Mouse (Mus musculus) limb, embryonic 13.5 days (tissue): ENCODE data around the gene Kdm3a. TPM values are rescaled to one million over a fixed set of nuclear protein-coding genes. Genes with fewer than 3 reads are reported as not detected.

Experiments
- ATAC-seq: fragments of 200-750 bp; cut with Nextera tagmentation; 2 replicates; pipeline ENCODE4 v1.8.0; 2017; ENCODE audit warnings: low read depth, moderate number of reproducible peaks, moderate TSS enrichment; ENCODE audit not compliant: low FRiP score
- H3K27ac ChIP-seq: fragments of 300-500 bp; sonication (generic); 2 replicates; pipeline ENCODE4 v1.5.1; 2015; ENCODE audit warnings: inconsistent platforms, mild to moderate bottlenecking, moderate library complexity
- H3K27me3 ChIP-seq: fragments of 300-500 bp; sonication (generic); 2 replicates; pipeline ENCODE4 v1.6.1; 2015; ENCODE audit warnings: mild to moderate bottlenecking, inconsistent platforms
- H3K36me3 ChIP-seq: fragments of 300-500 bp; sonication (generic); 2 replicates; pipeline ENCODE4 v1.6.1; 2015; ENCODE audit warnings: inconsistent platforms, mild to moderate bottlenecking, moderate library complexity
- H3K4me1 ChIP-seq: fragments of 300-500 bp; sonication (generic); 2 replicates; pipeline ENCODE4 v1.6.1; 2015; ENCODE audit warnings: inconsistent platforms
- H3K4me2 ChIP-seq: fragments of 300-500 bp; sonication (generic); replicated peaks from 2 replicates; pipeline ENCODE4 v1.6.1; 2015; ENCODE audit warnings: inconsistent platforms, mild to moderate bottlenecking, moderate library complexity
- H3K4me3 ChIP-seq: fragments of 300-500 bp; sonication (generic); 2 replicates; pipeline ENCODE4 v1.5.1; 2015; ENCODE audit warnings: moderate library complexity, mild to moderate bottlenecking, inconsistent platforms
- H3K9ac ChIP-seq: fragments of 300-500 bp; sonication (generic); 2 replicates; pipeline ENCODE4 v1.6.1; 2015; ENCODE audit warnings: mild to moderate bottlenecking, inconsistent platforms
- H3K9me3 ChIP-seq: fragments of 300-500 bp; sonication (generic); 2 replicates; pipeline ENCODE4 v1.6.1; 2016; ENCODE audit warnings: inconsistent platforms
- WGBS: fragments of 180-500 bp; shearing (Covaris S2); methylation state at CpG from one replicate; pipeline ENCODE4 v1.1.7; 2015; 5-methylcytosine and 5-hydroxymethylcytosine counted together
- polyA plus RNA-seq: library from polyadenylated mRNA; unstranded; fragments of >200 nt; fragmentation: Nextera tagmentation; extraction: Ambion mirVana; gene quantifications from 2 replicates; pipeline ENCODE4 v1.2.1, GENCODE M21; 2015

Gene Kdm3a
- polyA plus RNA-seq, 1 experiment from 2014 or later = 55.1 TPM

DNA sequence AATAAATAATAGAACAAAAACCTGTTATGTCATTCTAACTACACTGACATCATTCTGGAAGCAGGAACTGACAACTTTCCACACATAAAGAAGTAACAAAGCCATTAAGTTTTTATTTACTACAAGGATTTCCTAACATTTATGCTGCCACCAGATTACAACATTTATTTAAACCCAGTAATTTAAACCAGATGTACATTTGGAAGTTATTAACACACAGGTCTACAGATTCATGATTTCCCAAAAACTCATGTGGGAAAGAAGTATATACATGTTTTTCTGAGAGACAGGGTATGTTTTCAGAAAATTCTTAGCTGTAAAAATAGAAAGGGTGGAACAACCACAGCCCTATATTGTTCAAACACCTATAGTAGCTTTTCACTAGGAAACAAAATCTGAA is 8.1 kb downstream of the Kdm3a start:
- Histone ChIP-seq H3K9me3 (no peaks in the 10 kb centered on the region), H3K27me3 (no peaks in the 10 kb centered on the region), H3K27ac (no peak overlapping the region), H3K36me3 (peaks cover 81% of the 10 kb centered on the region), H3K4me1 (peaks cover 15% of the 10 kb centered on the region), H3K4me2 (no peak overlapping the region), H3K4me3 (no peak overlapping the region), H3K9ac (no peak overlapping the region)
- no peak; the same call in 1 of the 2 replicates for ATAC-seq

DNA sequence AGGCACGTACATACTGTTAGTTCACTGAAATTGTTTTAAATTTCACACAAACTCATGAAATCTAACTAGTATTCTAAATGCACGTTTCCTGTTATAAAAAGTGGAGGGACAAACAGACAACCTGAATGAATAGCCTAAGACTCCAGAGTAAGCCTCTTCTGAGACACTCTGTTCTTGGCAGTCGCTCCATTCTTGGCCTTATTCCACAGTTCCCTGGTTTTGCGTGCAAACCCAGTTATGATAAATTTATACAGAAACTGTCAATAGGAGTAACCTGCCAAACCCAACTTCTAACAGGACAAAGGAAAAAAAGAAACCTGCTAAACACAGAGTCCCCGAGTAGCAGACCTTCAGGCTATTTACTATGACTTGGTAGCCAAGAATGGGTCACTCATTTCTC is 10.8 kb downstream of the Kdm3a start:
- Histone ChIP-seq H3K4me3 (no peak overlapping the region), H3K36me3 (peaks cover 88% of the 10 kb centered on the region), H3K4me2 (no peak overlapping the region), H3K27me3 (no peaks in the 10 kb centered on the region), H3K4me1 (peaks cover 13% of the 10 kb centered on the region), H3K9ac (no peak overlapping the region), H3K27ac (no peak overlapping the region), H3K9me3 (no peaks in the 10 kb centered on the region)
- 84% methylated on average over 5 of the region's 5 CpGs for WGBS
- ATAC-seq = no peak

DNA sequence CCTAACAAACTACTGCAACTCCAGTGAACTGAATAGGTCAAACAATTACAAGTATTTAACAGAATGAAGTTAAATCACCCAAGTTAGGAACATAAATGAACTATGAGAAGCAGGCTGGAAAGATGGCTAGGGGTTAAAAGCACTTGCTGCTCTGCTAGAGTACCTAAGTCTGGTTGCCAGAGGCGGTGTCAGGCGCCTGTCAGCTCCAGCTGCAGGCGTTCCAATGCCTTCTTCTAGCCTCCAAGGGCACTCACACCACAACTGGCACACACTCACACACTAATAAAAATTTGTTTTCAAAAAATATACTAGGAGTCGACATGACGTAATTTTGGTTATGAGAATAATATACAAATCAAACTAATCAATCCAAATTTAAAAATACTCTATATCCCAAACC is 11.2 kb downstream of the Kdm3a start:
- ATAC-seq = no peak
- H3K4me1 ChIP-seq = peaks cover 16% of the 10 kb centered on the region
- 82% methylated on average over 5 of the region's 5 CpGs for WGBS
- H3K36me3 ChIP-seq = peaks cover 88% of the 10 kb centered on the region
- no peak overlapping the region for H3K4me2 ChIP-seq
- H3K9me3 ChIP-seq = no peaks in the 10 kb centered on the region
- H3K9ac ChIP-seq = no peak overlapping the region
- H3K27me3 ChIP-seq = no peaks in the 10 kb centered on the region
- no peak overlapping the region for H3K27ac ChIP-seq
- H3K4me3 ChIP-seq = no peak overlapping the region

DNA sequence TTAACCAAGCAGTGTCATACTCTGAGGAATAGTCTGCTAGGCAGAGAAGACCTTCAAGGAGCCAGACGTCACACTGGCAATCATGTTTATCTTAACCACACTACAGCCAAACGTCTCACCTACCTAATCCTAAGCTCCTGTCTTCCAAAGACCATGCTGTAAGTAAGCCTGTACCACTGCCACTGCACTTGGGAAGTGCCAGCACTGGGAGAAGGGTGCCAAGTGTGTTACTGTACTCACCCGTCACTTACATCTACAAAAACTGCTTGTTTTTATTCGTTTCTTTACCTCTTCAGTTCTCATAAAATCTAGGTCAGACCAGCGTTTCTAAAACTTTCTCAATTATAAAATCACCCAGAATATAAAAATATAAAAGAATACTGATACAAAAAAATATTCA is 15.8 kb downstream of the Kdm3a start:
- Histone ChIP-seq H3K4me2 (no peak overlapping the region), H3K27me3 (no peaks in the 10 kb centered on the region), H3K27ac (no peak overlapping the region), H3K36me3 (peaks cover 76% of the 10 kb centered on the region), H3K9ac (no peak overlapping the region), H3K9me3 (no peaks in the 10 kb centered on the region), H3K4me3 (no peak overlapping the region), H3K4me1 (0 out of 2 replicates have a peak, but pooled peaks cover 4% of the 10 kb centered on the region)
- no peak for ATAC-seq
- WGBS = 73% methylated on average over 5 of the region's 5 CpGs

DNA sequence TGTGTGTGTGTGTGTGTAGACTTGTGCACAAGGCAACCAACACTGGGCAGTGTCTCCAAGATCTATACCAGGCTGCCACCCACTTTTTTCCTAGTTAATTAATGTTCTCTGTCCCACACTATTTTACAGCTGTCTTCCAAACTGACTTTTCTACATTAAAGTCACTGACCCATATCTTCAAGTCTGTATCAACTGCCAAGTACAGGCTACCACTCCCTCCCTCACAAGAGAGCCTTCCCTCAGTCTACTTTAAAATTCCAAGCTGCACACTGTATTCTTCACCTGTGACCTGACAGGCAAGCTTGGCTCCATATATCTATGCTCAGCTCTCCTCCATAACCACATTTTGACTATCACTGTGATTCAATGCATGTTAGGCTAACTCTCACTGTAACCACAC is 19.6 kb downstream of the Kdm3a start:
- no peak for ATAC-seq
- Histone ChIP-seq H3K9me3 (no peaks in the 10 kb centered on the region), H3K27me3 (no peaks in the 10 kb centered on the region), H3K4me3 (no peak overlapping the region), H3K9ac (no peak overlapping the region), H3K27ac (no peak overlapping the region), H3K36me3 (peaks cover 78% of the 10 kb centered on the region), H3K4me2 (no peak overlapping the region), H3K4me1 (0 out of 2 replicates have a peak, but pooled peaks cover 4% of the 10 kb centered on the region)

DNA sequence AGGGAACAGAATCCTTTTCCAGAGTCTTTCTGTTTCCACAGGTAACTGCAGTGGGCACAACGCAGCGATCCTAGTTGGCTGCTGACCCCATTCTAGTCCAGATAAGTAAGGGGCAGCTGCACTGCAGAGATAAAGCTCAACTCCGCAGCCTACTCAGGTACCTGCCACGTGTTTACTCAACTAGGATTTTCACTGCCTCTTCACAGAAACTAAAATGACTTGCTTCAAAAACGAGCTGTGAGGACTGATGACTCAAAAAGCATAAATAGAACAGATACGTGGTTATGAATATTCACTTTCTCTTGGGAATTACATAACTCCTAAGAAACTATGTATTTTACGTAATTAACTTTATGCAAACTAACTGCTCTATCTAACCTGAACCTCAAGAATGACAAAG is 22.8 kb downstream of the Kdm3a start:
- Histone ChIP-seq H3K27ac (no peak overlapping the region), H3K27me3 (no peaks in the 10 kb centered on the region), H3K4me1 (no peaks in the 10 kb centered on the region), H3K4me3 (no peak overlapping the region), H3K9me3 (no peaks in the 10 kb centered on the region), H3K4me2 (no peak overlapping the region), H3K9ac (no peak overlapping the region), H3K36me3 (peaks cover 69% of the 10 kb centered on the region)
- WGBS = 90% methylated on average over 7 of the region's 7 CpGs
- ATAC-seq = no peak

DNA sequence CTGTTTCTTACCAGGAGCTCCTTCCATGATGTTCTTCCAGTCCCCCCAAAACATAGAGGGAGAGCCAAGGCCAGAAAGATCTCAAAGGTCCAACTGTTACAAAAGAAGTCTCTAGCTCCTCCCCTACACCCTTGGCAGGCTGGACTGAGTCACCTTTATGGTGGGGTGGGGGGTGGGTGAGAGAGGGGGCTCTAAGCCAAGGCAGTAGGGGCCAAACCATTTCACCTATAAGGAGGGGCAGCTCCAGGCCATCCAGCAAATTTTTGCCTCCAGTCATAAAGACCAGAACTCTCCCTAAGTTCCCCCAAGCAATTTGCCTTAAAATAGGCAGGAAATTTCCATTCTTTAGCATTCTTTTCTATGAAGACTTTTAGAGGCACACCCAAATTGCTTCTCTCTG is 23.8 kb downstream of the Kdm3a start:
- Histone ChIP-seq H3K36me3 (peaks cover 74% of the 10 kb centered on the region), H3K9me3 (no peaks in the 10 kb centered on the region), H3K27ac (no peak overlapping the region), H3K27me3 (no peaks in the 10 kb centered on the region), H3K4me1 (no peaks in the 10 kb centered on the region), H3K9ac (no peak overlapping the region), H3K4me2 (no peak overlapping the region), H3K4me3 (no peak overlapping the region)
- ATAC-seq = no peak

DNA sequence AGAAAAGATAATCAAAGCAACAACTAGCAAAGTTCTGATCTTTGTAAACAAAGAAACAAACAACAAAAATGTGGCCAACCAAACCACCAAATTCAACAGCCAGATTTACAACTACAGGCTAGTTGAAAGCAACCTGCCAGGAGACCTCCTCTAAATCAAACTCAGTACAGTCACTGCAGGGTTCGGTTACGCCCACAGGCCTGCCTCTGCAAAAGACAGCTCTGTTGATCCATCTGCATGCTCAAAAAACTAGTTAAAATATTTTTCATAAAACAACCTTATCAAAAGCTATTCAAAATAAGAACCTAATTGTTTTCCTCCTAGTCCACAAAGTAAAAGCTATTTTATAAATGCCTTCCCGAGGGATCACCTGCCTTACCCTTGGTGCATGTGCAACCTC is 25.0 kb downstream of the Kdm3a start:
- ATAC-seq = no peak
- WGBS = 87% methylated on average over 3 of the region's 3 CpGs
- H3K36me3 ChIP-seq = peaks cover 75% of the 10 kb centered on the region

DNA sequence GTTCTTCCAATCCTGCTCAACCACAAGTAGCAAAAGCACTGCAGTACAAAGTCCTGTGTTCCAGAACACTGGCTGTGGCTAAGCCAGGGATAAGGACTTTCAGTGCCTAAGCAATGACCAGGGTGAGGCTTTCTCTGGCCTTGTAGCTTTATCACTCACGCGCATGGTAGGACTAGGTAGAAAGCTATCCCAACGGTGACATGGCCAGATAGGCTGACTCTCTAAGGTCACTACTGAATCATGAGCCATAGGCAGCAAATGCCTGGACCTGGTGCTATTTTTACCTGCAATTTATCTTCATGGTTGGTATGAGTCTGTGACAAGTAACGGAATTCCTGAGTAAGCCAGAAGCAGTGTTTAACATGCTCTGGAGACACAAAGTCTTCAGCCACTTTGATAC is 42.6 kb downstream of the Kdm3a start:
- H3K4me1 ChIP-seq = no peaks in the 10 kb centered on the region
- H3K27ac ChIP-seq = no peak overlapping the region
- 86% methylated on average over 4 of the region's 4 CpGs for WGBS
- H3K4me2 ChIP-seq = no peak overlapping the region
- H3K36me3 ChIP-seq = peaks cover 90% of the 10 kb centered on the region
- no peak overlapping the region for H3K9ac ChIP-seq
- H3K9me3 ChIP-seq = no peaks in the 10 kb centered on the region
- H3K4me3 ChIP-seq = no peak overlapping the region
- no peaks in the 10 kb centered on the region for H3K27me3 ChIP-seq
- no peak for ATAC-seq

More for the DNA sequence above, 25.0 kb downstream of the Kdm3a start:
- Histone ChIP-seq H3K27ac (no peak overlapping the region), H3K27me3 (no peaks in the 10 kb centered on the region), H3K9ac (no peak overlapping the region), H3K4me2 (no peak overlapping the region), H3K4me3 (no peak overlapping the region), H3K9me3 (no peaks in the 10 kb centered on the region), H3K4me1 (no peaks in the 10 kb centered on the region)

DNA sequence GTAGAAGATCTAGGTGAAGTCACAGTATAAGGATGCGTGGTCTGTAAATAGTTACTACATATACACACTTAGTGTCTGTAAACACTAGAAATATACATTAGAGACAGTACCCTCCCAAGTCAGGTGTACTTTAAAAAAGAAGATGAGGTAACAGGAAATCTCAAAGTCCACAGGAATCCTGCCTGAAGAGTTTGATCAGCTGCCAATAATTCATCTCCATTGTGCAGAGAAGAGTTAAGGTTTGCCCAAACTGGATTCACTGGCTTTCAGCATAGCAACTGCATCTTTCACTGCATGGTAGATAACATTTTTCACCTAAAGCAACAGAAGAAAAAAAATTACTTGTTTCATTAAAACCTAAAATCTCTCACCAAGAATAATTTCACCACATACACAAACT is 43.4 kb downstream of the Kdm3a start:
- Histone ChIP-seq H3K4me3 (no peak overlapping the region), H3K4me1 (no peaks in the 10 kb centered on the region), H3K36me3 (peaks cover 83% of the 10 kb centered on the region), H3K9me3 (no peaks in the 10 kb centered on the region), H3K27ac (no peak overlapping the region), H3K9ac (no peak overlapping the region), H3K4me2 (no peak overlapping the region), H3K27me3 (no peaks in the 10 kb centered on the region)
- 97% methylated on average over 1 of the region's 1 CpGs for WGBS
- no peak for ATAC-seq

DNA sequence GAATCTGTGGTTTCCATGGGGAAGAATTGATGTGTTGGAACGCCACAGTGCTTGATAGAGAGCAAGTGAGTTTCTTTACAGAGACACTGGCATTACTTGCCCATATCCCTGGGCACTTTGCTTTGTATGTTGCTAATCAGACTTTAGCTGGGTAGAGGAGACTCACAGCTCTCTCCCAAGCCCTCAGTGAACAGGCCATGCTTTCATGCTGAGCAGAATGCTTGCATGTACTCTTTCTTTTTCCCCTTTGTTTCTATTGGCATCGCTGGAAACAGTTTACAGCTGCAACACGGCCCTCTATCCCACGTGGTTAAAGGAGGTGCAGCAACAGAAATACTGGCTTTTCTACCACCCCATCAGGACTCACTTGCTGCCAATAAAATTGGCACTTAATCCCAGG is 49.6 kb downstream of the Kdm3a start:
- H3K36me3 ChIP-seq = peaks cover 55% of the 10 kb centered on the region
- H3K4me3 ChIP-seq = no peak overlapping the region
- no peak overlapping the region; the same call in 1 of the 2 replicates for H3K27ac ChIP-seq
- no peaks in the 10 kb centered on the region for H3K9me3 ChIP-seq
- H3K9ac ChIP-seq = no peak overlapping the region
- no peaks in the 10 kb centered on the region for H3K27me3 ChIP-seq
- H3K4me1 ChIP-seq = peaks cover 5% of the 10 kb centered on the region; the same call in 1 of the 2 replicates
- no peak for ATAC-seq
- no peak overlapping the region for H3K4me2 ChIP-seq
- 52% methylated on average over 4 of the region's 4 CpGs for WGBS

DNA sequence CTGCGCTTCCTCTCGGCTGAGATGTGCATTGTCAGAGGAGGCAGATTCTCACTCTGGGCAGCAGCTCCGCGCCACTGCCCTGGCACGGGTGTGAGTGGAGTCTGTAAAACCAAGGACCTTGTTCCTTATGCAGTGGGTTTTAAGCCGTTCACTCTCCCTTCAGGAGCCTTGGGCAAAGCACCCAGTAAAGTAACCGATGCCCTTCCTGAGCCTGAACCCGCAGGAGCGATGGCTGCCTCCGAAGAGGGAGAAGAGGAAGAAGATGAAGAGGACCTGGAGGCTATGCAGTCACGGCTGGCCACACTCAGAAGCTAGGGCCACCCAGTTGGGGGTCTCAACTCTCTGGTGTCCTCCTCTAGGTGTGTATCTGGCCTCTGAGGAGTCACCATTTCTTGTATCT is 53.3 kb downstream of the Kdm3a start:
- H3K4me3 ChIP-seq = no peak overlapping the region
- no peak for ATAC-seq
- H3K27ac ChIP-seq = no peak overlapping the region
- peaks cover 5% of the 10 kb centered on the region; the same call in 1 of the 2 replicates for H3K4me1 ChIP-seq
- H3K4me2 ChIP-seq = no peak overlapping the region
- H3K27me3 ChIP-seq = no peaks in the 10 kb centered on the region
- 92% methylated on average over 11 of the region's 11 CpGs for WGBS
- H3K36me3 ChIP-seq = peaks cover 46% of the 10 kb centered on the region
- no peaks in the 10 kb centered on the region for H3K9me3 ChIP-seq
- H3K9ac ChIP-seq = no peak overlapping the region

DNA sequence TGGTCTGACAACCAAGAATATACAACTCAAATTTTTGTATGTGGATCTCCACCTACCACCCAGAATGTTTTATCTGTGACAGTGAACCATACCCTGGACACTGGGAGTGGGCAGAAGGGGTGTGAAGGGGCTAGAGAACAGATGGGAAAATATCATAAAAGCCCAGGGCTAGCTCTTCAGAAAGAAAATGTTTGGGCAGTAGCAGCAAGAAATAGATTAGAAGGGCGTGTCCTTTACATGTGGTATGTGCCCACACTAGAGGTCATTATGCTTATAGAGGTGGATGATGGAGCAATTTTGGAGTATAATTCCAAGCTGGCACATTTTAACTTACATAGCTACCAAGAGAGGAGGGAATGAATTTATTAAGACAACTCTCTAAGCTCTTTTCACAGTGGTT is 57.4 kb downstream of the Kdm3a start:
- H3K4me2 ChIP-seq = no peak overlapping the region
- no peaks in the 10 kb centered on the region for H3K4me1 ChIP-seq
- H3K27ac ChIP-seq = no peak overlapping the region
- H3K9ac ChIP-seq = no peak overlapping the region
- no peaks in the 10 kb centered on the region for H3K9me3 ChIP-seq
- peaks cover 48% of the 10 kb centered on the region for H3K36me3 ChIP-seq
- H3K27me3 ChIP-seq = no peaks in the 10 kb centered on the region
- ATAC-seq = no peak
- 95% methylated on average over 1 of the region's 1 CpGs for WGBS
- H3K4me3 ChIP-seq = no peak overlapping the region
